9 mouse cellular contexts compared by ENCODE assay signal in the genomic region with DNA sequence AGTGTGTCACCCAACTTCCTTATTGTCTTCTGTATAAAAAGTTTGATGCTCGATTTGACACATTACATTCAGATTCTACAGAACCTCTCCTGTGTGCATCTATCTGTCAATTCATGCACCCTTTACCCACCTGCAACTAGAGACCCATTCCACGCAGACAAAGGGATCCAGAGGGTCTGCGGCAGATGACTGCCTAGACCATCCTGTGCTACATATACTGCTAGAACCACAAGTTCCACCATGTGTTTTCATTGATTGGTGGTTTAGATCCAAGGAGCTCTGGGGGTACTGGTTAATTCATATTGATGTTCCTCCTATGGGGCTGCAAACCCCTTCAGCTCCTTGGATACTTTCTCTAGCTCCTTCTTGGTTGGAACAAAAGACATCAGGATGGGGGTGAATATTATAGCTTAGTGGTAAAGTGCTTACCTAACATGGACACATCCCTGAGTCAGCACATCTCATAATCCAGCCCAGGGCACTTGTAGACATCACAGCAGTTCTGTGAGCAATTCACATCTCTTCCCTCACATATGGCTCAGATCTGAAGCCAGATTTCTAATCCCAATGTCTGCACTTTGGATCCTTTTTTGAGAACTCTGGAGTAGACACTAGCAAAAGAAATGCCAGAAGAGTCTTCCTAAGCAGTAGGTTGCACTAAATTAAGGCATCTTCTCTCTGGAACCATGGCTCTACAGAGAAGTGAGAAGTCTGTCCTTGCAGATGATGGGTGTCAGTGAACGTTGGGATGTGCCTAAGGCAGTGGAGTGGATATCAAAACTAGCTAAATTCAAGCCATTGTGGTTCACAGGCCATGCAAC.
DNase-seq lines count a peak whose midpoint lies in the region; ATAC-seq and TF ChIP-seq lines count a peak whose summit lies in the region.
"Had no signal": no experiment of that assay in that cellular context is flagged by ENCODE, and none has a peak within 500 bp of the region (broad histone marks: within the 10 kb centered on the region; RNA-seq: fewer than 3 reads in every experiment).

No protein-coding gene starts in this region.

- H3K4me2 ChIP-seq in lung, embryonic 14.5 days = peak overlapping the region; percentile 73
- peak overlapping the region; percentile 87 for H3K4me2 ChIP-seq in neural tube, embryonic 15.5 days

- H3K27me3 ChIP-seq in lung, embryonic 14.5 days (ENCODE audit: insufficient read depth, low read length) = no peaks in the 10 kb centered on the region
- no peaks in the 10 kb centered on the region for H3K27me3 ChIP-seq in limb, embryonic 10.5 days (ENCODE audit: low read depth, poor library complexity, severe bottlenecking)
- no peaks in the 10 kb centered on the region for H3K27me3 ChIP-seq in neural tube, embryonic 15.5 days (replicated peaks)

- peak overlapping the region; percentile 95; the same call in 1 of the 2 replicates for H3K27ac ChIP-seq in lung, embryonic 14.5 days (ENCODE audit: low read depth)
- H3K27ac ChIP-seq in limb, embryonic 10.5 days = no peak overlapping the region
- no peak overlapping the region for H3K27ac ChIP-seq in neural tube, embryonic 15.5 days (replicated peaks)

- TF ChIP-seq CTCF in lung, embryonic 14.5 days (IDR thresholded peaks at IDR 0.05; ENCODE audit: low read depth) = no peak

- WGBS in lung, embryonic 14.5 days = 67% methylated on average over 4 of the region's 4 CpGs
- 75% methylated on average over 4 of the region's 4 CpGs for WGBS in limb, embryonic 10.5 days
- WGBS in neural tube, embryonic 15.5 days = 70% methylated on average over 4 of the region's 4 CpGs

- H3K4me1 ChIP-seq in lung, embryonic 14.5 days (ENCODE audit: insufficient read depth) = no peaks in the 10 kb centered on the region
- peaks cover 4% of the 10 kb centered on the region; the same call in 1 of the 2 replicates for H3K4me1 ChIP-seq in limb, embryonic 10.5 days
- H3K4me1 ChIP-seq in neural tube, embryonic 15.5 days = peaks cover 14% of the 10 kb centered on the region

- H3K4me3 ChIP-seq in lung, embryonic 14.5 days (ENCODE audit: low read depth, low read length) = peak overlapping the region; percentile 64; the same call in 1 of the 2 replicates
- peak overlapping the region; percentile 66; the same call in 1 of the 2 replicates for H3K4me3 ChIP-seq in limb, embryonic 10.5 days
- H3K4me3 ChIP-seq in neural tube, embryonic 15.5 days (replicated peaks) = peak overlapping the region; percentile 87

- peak; percentile 7 for DNase-seq in lung, embryonic 14.5 days
- DNase-seq in lung, postnatal 36 days = no peak
- DNase-seq in embryo, embryonic 9.5 days (ENCODE audit: extremely low spot score) = peak; percentile 13
- DNase-seq in limb, embryonic 10.5 days (ENCODE audit: low spot score) = no peak
- DNase-seq in frontal cortex, postnatal 36 days (ENCODE audit: low spot score in 2 of 2) = no peak
- no peak for DNase-seq in layer of hippocampus, adult 9-11 months
- DNase-seq in urinary bladder, postnatal 10 days (ENCODE audit: low spot score) = no peak
- DNase-seq: kidney, adult 2 months had no signal

- H3K9me3 ChIP-seq in lung, embryonic 14.5 days (ENCODE audit: low read depth, low read length) = no peaks in the 10 kb centered on the region
- H3K9me3 ChIP-seq in limb, embryonic 10.5 days (replicated peaks) = no peaks in the 10 kb centered on the region
- H3K9me3 ChIP-seq in neural tube, embryonic 15.5 days (replicated peaks) = no peaks in the 10 kb centered on the region

- no peak overlapping the region for H3K9ac ChIP-seq in lung, embryonic 14.5 days
- H3K9ac ChIP-seq in neural tube, embryonic 15.5 days (replicated peaks) = peak overlapping the region; percentile 80; the same call in 1 of the 2 replicates

- H3K36me3 ChIP-seq in lung, embryonic 14.5 days (ENCODE audit: insufficient read depth) = no peaks in the 10 kb centered on the region
- no peaks in the 10 kb centered on the region for H3K36me3 ChIP-seq in limb, embryonic 10.5 days
- H3K36me3 ChIP-seq in neural tube, embryonic 15.5 days = no peaks in the 10 kb centered on the region

- no peak for ATAC-seq in lung, embryonic 14.5 days (ENCODE audit: insufficient read depth)
- ATAC-seq in neural tube, embryonic 15.5 days (ENCODE audit: low FRiP score) = no peak

Comparison
In these comparisons a context has a peak if more than half of its experiments do, and no peak if none do; other contexts are left out.
1. DNase-seq: peak in lung, embryonic 14.5 days (single experiment) and embryo, embryonic 9.5 days (single experiment); none in lung, postnatal 36 days (single experiment), limb, embryonic 10.5 days (single experiment), frontal cortex, postnatal 36 days (0 of 2), layer of hippocampus, adult 9-11 months (single experiment) and urinary bladder, postnatal 10 days (single experiment).
2. Peak in every context shown above with its lines, with median percentiles within 50 percentile points of each other: H3K4me3 ChIP-seq.